Comparison of ENCODE assay signal across 26 mouse cellular contexts in genomic region chr7:74143236-74143635, GRCm38 (mm10).
"Had no signal": no experiment of that assay in that cellular context is flagged by ENCODE, and none has a peak within 500 bp of the region (broad histone marks: within the 10 kb centered on the region; RNA-seq: fewer than 3 reads in every experiment).

No protein-coding gene starts in this region.

- H3K36me3 ChIP-seq: heart, embryonic 10.5 days; heart, embryonic 12.5 days; hindbrain, embryonic 10.5 days; hindbrain, embryonic 12.5 days; intestine, embryonic 15.5 days; limb, embryonic 10.5 days; limb, embryonic 12.5 days had no signal

- H3K4me3 ChIP-seq: gastrocnemius, adult 2 months; heart, embryonic 10.5 days; heart, embryonic 12.5 days; hindbrain, embryonic 10.5 days; hindbrain, embryonic 12.5 days; intestine, embryonic 15.5 days; layer of hippocampus, adult 2 months; left cerebral cortex, adult 2 months; limb, embryonic 10.5 days; limb, embryonic 12.5 days had no signal

- H3K27ac ChIP-seq: gastrocnemius, adult 2 months; heart, embryonic 10.5 days; hindbrain, embryonic 10.5 days; hindbrain, embryonic 12.5 days; hindbrain, embryonic 14.5 days; intestine, embryonic 15.5 days; layer of hippocampus, adult 2 months; left cerebral cortex, adult 2 months; limb, embryonic 10.5 days; limb, embryonic 12.5 days had no signal

- H3K9me3 ChIP-seq: heart, embryonic 10.5 days; heart, embryonic 12.5 days; hindbrain, embryonic 10.5 days; hindbrain, embryonic 12.5 days; intestine, embryonic 15.5 days; limb, embryonic 10.5 days; limb, embryonic 12.5 days had no signal

- H3K4me2 ChIP-seq: heart, embryonic 12.5 days; hindbrain, embryonic 12.5 days; hindbrain, embryonic 14.5 days; intestine, embryonic 15.5 days; limb, embryonic 12.5 days; liver, embryonic 11.5 days had no signal

- DNase-seq: gastrocnemius, adult 2 months; gastrocnemius, postnatal 10 days; gastrocnemius, postnatal 25 days; heart, adult 18-20 months; heart, postnatal 10 days; heart, postnatal 4 days; kidney, adult 18-20 months; kidney, adult 8-10 months; kidney, postnatal 10 days; kidney, postnatal 25 days; kidney, postnatal 4 days; liver had no signal

- H3K27me3 ChIP-seq: heart, embryonic 12.5 days; hindbrain, embryonic 12.5 days; intestine, embryonic 15.5 days; limb, embryonic 12.5 days had no signal

- H3K9ac ChIP-seq: heart, embryonic 12.5 days; hindbrain, embryonic 12.5 days; hindbrain, embryonic 14.5 days; intestine, embryonic 15.5 days; limb, embryonic 12.5 days had no signal

- H3K4me1 ChIP-seq: heart, embryonic 10.5 days; heart, embryonic 12.5 days; hindbrain, embryonic 10.5 days; hindbrain, embryonic 12.5 days; intestine, embryonic 15.5 days; limb, embryonic 10.5 days; limb, embryonic 12.5 days had no signal

- ATAC-seq: hindbrain, embryonic 16.5 days; inflammation-experienced regulatory T-cells, adult 6 months; intestine, embryonic 15.5 days; intestine, postnatal 0 days had no signal
